Mouse (Mus musculus): ENCODE measurements at regions not wholly inside any gene's neighbourhood (a gene's known extent, or its start where the extent isn't known, plus 50 kb on each side); places are given as distances from the start of the nearest gene placed in this dataset.
"Not testable (repeated sequence)": the region's sequence is repeated elsewhere in the genome, so short reads cannot be mapped to it uniquely, and the experiment has no call there.

DNA sequence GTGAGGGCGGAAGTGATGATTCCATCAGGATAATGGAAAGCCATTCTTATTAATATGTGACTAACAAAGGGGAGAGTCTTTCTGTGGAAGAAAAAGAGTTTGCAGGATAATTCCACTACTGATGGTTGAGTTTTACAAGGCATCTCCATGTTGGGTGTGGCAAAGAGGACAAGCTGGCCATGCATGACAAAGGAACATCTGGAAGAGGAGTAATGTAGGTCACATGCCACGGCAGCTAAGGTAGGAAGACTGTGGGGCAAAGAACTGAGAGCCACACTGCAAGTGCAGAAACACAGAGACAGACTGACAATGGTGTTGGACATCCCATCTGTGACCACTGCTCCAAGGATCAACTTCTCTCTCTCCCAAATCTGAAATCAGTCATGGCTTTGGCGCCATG is 196.4 kb upstream of the Gdi2 start:
- H3K27ac ChIP-seq (ENCODE audit: control insufficient read depth, insufficient read depth, low read depth, low read length, poor library complexity): no peak overlapping the region
- H3K4me1 ChIP-seq (ENCODE audit: control insufficient read depth, insufficient read depth, low read length): no peaks in the 10 kb centered on the region
- no peak overlapping the region for H3K4me3 ChIP-seq (replicated peaks; ENCODE audit: control insufficient read depth, low read depth, low read length)
- 79% methylated on average over 3 of the region's 3 CpGs for WGBS
- TF ChIP-seq CTCF (IDR thresholded peaks at IDR 0.05; ENCODE audit: control insufficient read depth, insufficient read depth, low read length) (no peak), POLR2A (IDR thresholded peaks at IDR 0.05; ENCODE audit: borderline replicate concordance, control insufficient read depth, low read depth, low read length) (no peak)

GRCm38 (mm10) chr13:3343611-3344010 is 194.3 kb upstream of the Gdi2 start:
- Histone ChIP-seq H3K4me1 (ENCODE audit: control insufficient read depth, insufficient read depth, low read length) (no peaks in the 10 kb centered on the region), H3K4me3 (replicated peaks; ENCODE audit: control insufficient read depth, low read depth, low read length) (no peak overlapping the region), H3K27ac (ENCODE audit: control insufficient read depth, insufficient read depth, low read depth, low read length, poor library complexity) (no peak overlapping the region)
- 81% methylated on average over 5 of the region's 5 CpGs for WGBS
- TF ChIP-seq POLR2A (IDR thresholded peaks at IDR 0.05; ENCODE audit: borderline replicate concordance, control insufficient read depth, low read depth, low read length): no peak
- no peak for TF ChIP-seq CTCF (IDR thresholded peaks at IDR 0.05; ENCODE audit: control insufficient read depth, insufficient read depth, low read length)

GRCm38 (mm10) chr13:3354912-3355311 is 183.0 kb upstream of the Gdi2 start:
- H3K27ac ChIP-seq (ENCODE audit: control insufficient read depth, insufficient read depth, low read depth, low read length, poor library complexity): not testable (repeated sequence)

DNA sequence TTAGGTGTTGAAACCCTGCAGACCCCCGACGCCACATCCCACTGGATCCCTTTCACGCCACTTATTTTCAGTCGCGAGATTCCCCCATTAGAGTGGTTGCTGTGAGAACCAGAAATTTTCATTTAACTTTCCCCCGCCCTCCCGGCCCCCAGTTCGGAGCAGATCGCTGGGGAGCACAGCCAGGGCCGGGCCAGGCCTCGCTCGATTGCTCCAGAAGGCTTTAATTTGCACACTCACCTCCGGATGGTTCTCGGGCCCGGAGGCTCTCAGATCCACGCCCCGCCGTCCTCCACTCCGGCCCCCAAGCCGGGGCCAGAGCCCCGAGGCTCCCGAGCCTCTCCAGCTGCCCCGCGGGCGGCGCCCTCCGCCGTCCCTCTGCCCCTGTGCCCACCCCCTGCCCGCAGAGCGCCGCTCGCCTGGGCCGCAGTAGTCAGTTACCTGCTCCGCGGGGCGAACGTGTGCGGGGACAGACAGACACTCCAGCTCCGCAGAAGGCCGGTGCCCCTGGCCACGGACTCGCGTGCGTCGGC is 179.7 kb upstream of the Gdi2 start:
- no peak for TF ChIP-seq CTCF (IDR thresholded peaks at IDR 0.05; ENCODE audit: control insufficient read depth, insufficient read depth, low read length)
- WGBS: 4% methylated on average over 45 of the region's 45 CpGs
- H3K4me1 ChIP-seq (ENCODE audit: control insufficient read depth, insufficient read depth, low read length): no peaks in the 10 kb centered on the region; the same call in 1 of the 2 replicates
- H3K27ac ChIP-seq (ENCODE audit: control insufficient read depth, insufficient read depth, low read depth, low read length, poor library complexity): no peak overlapping the region
- H3K4me3 ChIP-seq (replicated peaks; ENCODE audit: control insufficient read depth, low read depth, low read length): no peak overlapping the region

More at GRCm38 (mm10) chr13:3354912-3355311, 183.0 kb upstream of the Gdi2 start:
- H3K4me3 ChIP-seq (replicated peaks; ENCODE audit: control insufficient read depth, low read depth, low read length); H3K4me1 ChIP-seq (ENCODE audit: control insufficient read depth, insufficient read depth, low read length): not testable (repeated sequence)

DNA sequence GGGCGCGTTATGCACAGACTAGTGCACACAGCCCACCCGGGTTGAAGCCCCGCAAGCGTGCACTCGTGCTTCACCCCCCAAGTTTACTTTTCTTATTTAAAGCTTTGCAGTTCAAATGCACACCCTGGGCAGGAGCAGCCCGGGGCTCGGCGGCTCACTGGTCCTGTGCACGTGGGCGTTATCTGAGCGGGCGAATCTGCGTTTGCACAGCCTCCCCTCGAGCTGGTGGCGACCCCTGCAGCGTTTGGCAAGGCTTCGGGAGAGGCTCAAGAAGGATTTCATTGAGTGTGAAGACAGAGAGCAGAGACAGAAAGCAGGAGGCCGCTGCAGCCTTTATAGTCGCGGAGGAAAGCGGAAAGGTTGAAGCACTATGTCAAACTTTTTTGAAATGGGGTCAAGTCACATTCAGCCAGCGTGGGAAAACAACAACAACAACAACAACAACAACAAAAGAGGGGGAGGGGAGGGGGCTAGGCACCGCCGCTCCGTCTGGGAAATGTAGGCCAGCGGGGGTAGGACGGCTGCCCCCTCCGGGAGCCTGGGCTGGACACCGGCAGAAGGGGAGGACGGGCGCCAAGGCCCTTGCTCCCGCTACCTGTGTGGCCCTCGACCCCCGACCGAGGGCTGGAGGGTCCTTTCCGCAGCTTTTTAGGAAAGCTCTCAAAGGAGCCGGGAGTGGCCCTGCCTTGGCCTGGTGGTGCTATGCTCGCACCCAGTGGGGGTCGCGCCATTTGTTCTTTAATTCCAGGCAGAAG is 178.7 kb upstream of the Gdi2 start:
- 2% methylated on average over 41 of the region's 41 CpGs for WGBS
- TF ChIP-seq CTCF (IDR thresholded peaks at IDR 0.05; ENCODE audit: control insufficient read depth, insufficient read depth, low read length) (no peak), POLR2A (IDR thresholded peaks at IDR 0.05; ENCODE audit: borderline replicate concordance, control insufficient read depth, low read depth, low read length) (no peak)
- Histone ChIP-seq H3K27ac (ENCODE audit: control insufficient read depth, insufficient read depth, low read depth, low read length, poor library complexity) (no peak overlapping the region; the same call in 1 of the 2 replicates), H3K4me1 (ENCODE audit: control insufficient read depth, insufficient read depth, low read length) (no peaks in the 10 kb centered on the region; the same call in 1 of the 2 replicates), H3K4me3 (replicated peaks; ENCODE audit: control insufficient read depth, low read depth, low read length) (no peak overlapping the region)

- not testable (repeated sequence) for H3K4me1 ChIP-seq (ENCODE audit: control insufficient read depth, insufficient read depth, low read length); H3K27ac ChIP-seq (ENCODE audit: control insufficient read depth, insufficient read depth, low read depth, low read length, poor library complexity); H3K4me3 ChIP-seq (replicated peaks; ENCODE audit: control insufficient read depth, low read depth, low read length)
- 1% methylated on average over 35 of the region's 35 CpGs for WGBS
Observed at GRCm38 (mm10) chr13:3359751-3360260, 178.1 kb upstream of the Gdi2 start.

DNA sequence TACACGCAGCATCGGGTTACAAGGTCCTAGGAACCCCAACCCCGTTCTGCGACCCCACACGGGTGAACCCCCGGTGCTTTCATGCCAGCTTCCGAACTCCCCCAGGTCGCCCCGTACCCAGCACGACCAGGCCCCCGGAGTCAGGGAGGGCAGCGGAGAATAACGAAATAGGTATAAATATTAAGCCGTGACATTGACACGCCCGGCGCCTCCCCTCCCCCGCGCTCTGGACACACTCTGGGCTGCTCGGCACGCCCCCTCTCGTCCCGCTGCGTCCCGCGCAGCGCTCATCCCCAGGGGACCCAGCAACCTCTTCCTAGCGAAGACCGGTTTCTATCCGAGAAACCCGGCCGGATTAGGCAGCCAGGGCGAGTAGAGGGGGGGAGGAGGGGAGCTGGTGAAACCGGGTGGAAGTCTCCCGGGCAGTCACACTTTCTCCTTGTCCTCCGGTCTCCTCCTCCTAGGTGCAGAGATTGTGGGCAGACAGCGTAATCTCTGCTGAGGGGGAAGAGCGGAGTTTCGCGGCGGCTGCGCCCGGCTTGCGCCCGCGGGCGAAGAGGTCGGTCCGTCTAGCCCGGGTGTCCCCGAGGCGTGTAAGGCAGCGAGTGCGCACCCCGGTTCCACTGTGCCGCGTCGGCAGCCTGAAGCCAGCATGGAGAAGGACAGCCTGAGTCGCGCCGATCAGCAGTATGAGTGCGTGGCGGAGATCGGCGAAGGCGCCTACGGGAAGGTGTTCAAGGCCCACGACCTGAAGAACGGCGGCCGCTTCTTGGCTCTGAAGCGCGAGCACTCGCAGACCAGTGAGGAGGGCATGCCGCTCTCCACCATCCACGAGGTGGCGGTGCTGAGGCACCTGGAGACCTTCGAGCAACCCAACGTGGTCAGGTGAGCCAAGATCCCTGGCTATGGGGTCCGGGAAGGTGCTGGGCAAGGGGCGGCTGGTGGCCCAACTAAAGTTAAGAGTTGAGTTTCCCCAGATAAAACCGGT is 177.1 kb upstream of the Gdi2 start:
- Histone ChIP-seq H3K27ac (ENCODE audit: control insufficient read depth, insufficient read depth, low read depth, low read length, poor library complexity) (no peak overlapping the region), H3K4me3 (replicated peaks; ENCODE audit: control insufficient read depth, low read depth, low read length) (no peak overlapping the region), H3K4me1 (ENCODE audit: control insufficient read depth, insufficient read depth, low read length) (no peaks in the 10 kb centered on the region; the same call in 1 of the 2 replicates)
- TF ChIP-seq CTCF (IDR thresholded peaks at IDR 0.05; ENCODE audit: control insufficient read depth, insufficient read depth, low read length): 0 out of 2 replicates have a peak, but pooled peaks have one; percentile 33
- TF ChIP-seq POLR2A (IDR thresholded peaks at IDR 0.05; ENCODE audit: borderline replicate concordance, control insufficient read depth, low read depth, low read length): no peak
- WGBS: 2% methylated on average over 82 of the region's 82 CpGs

DNA sequence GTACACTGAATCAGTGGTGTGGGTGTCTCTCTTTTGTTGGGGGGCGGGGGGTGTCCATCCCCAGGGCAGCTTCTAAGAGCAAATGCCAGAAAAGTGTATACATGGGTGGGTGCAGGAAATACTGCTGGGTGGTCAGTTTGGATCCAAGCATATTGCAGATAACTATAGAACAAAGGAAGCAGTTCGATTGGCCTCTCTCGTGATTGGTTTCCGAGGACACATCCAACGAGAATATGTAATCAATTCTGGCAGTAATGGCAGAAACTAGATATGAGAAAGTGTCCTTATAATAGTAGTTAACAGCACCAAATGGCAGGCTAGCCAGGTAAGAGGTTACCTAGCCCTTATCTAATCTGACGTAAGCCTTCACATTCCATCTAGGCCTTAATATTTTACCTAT is 165.2 kb upstream of the Gdi2 start:
- H3K4me3 ChIP-seq (replicated peaks; ENCODE audit: control insufficient read depth, low read depth, low read length): no peak overlapping the region
- no peaks in the 10 kb centered on the region for H3K4me1 ChIP-seq (ENCODE audit: control insufficient read depth, insufficient read depth, low read length)
- 68% methylated on average over 6 of the region's 6 CpGs for WGBS
- TF ChIP-seq CTCF (IDR thresholded peaks at IDR 0.05; ENCODE audit: control insufficient read depth, insufficient read depth, low read length): no peak
- no peak for TF ChIP-seq POLR2A (IDR thresholded peaks at IDR 0.05; ENCODE audit: borderline replicate concordance, control insufficient read depth, low read depth, low read length)
- H3K27ac ChIP-seq (ENCODE audit: control insufficient read depth, insufficient read depth, low read depth, low read length, poor library complexity): no peak overlapping the region

- WGBS: 34% methylated on average over 3 of the region's 3 CpGs
- not testable (repeated sequence) for H3K4me3 ChIP-seq (replicated peaks; ENCODE audit: control insufficient read depth, low read depth, low read length); H3K4me1 ChIP-seq (ENCODE audit: control insufficient read depth, insufficient read depth, low read length); H3K27ac ChIP-seq (ENCODE audit: control insufficient read depth, insufficient read depth, low read depth, low read length, poor library complexity)
Observed at GRCm38 (mm10) chr13:3373522-3374220, 164.2 kb upstream of the Gdi2 start.

Measured in bone marrow, adult 2 months (tissue).